In genomic region chr4:135436291-135436690, GRCm38 (mm10) we compare ENCODE assay signal across 9 mouse cellular contexts. TPM values are rescaled to one million over a fixed set of nuclear protein-coding genes. Genes with fewer than 3 reads are reported as not detected.
DNase-seq lines count a peak whose midpoint lies in the region; ATAC-seq and TF ChIP-seq lines count a peak whose summit lies in the region.
"Had no signal": no experiment of that assay in that cellular context is flagged by ENCODE, and none has a peak within 500 bp of the region (broad histone marks: within the 10 kb centered on the region; RNA-seq: fewer than 3 reads in every experiment).

No protein-coding gene starts in this region.

- intact Hi-C loops in left cerebral cortex, postnatal 4 days (cut with DNase I) = no loop called here

- TF ChIP-seq POLR2A in cerebellum, adult 2 months (IDR thresholded peaks at IDR 0.05; ENCODE audit: borderline replicate concordance, insufficient read depth, low read length) = no peak

- no peak overlapping the region for H3K27ac ChIP-seq in ES-E14 (ENCODE audit: insufficient read depth, low read depth, low read length, poor library complexity, severe bottlenecking)
- H3K27ac ChIP-seq in heart, embryonic 15.5 days = peak overlapping the region; percentile 21; the same call in 1 of the 2 replicates
- no peak overlapping the region for H3K27ac ChIP-seq in liver, embryonic 14.5 days
- H3K27ac ChIP-seq in cerebellum, adult 2 months (ENCODE audit: insufficient read depth, low read length) = no peak overlapping the region

- no peak for TF ChIP-seq EP300 in liver, embryonic 14.5 days (IDR thresholded peaks at IDR 0.05; ENCODE audit: low read depth)

- peak overlapping the region; percentile 10; the same call in 1 of the 2 replicates for H3K9ac ChIP-seq in ES-E14 (ENCODE audit: insufficient read depth, low read depth, low read length, poor library complexity, severe bottlenecking)
- H3K9ac ChIP-seq in heart, embryonic 15.5 days = no peak overlapping the region
- no peak overlapping the region for H3K9ac ChIP-seq in liver, embryonic 14.5 days (replicated peaks)

- peak; percentile 87 for DNase-seq in CD4-positive, CD25-positive, alpha-beta regulatory T cell, adult 2 months (ENCODE audit: low read depth, low spot score)
- DNase-seq in ES-E14 (ENCODE audit: low read depth, low spot score) = peak; percentile 37
- DNase-seq in liver, embryonic 14.5 days (ENCODE audit: low read depth in 3 of 3, low spot score in 3 of 3) = peak in 1 of 3 experiments; percentile 22
- DNase-seq in left cerebral cortex, postnatal 4 days = no peak
- DNase-seq in frontal cortex, adult 2 months (ENCODE audit: extremely low spot score in 1 of 2, low spot score in 1 of 2) = no peak
- DNase-seq in cerebellum, adult 2 months = no peak

- ATAC-seq in heart, embryonic 15.5 days (replicated peaks; ENCODE audit: insufficient number of reproducible peaks, insufficient read depth, low FRiP score, low read depth) = no peak
- no peak for ATAC-seq in liver, embryonic 14.5 days (ENCODE audit: insufficient read depth)
- no peak for ATAC-seq in monocyte, adult 5-6 weeks (replicated peaks; ENCODE audit: insufficient number of reproducible peaks, low FRiP score, low TSS enrichment, poor library complexity, severe bottlenecking)

- H3K27me3 ChIP-seq in heart, embryonic 15.5 days = no peaks in the 10 kb centered on the region
- no peaks in the 10 kb centered on the region for H3K27me3 ChIP-seq in liver, embryonic 14.5 days (ENCODE audit: control insufficient read depth, insufficient read depth, low read length)
- no peaks in the 10 kb centered on the region for H3K27me3 ChIP-seq in cerebellum, adult 2 months (ENCODE audit: control insufficient read depth, insufficient read depth, low read length)

- H3K4me3 ChIP-seq in ES-E14 (ENCODE audit: insufficient read depth in 1 of 2, low read depth in 1 of 2, low read length in 2 of 2, poor library complexity in 1 of 2, severe bottlenecking in 1 of 2) = peak overlapping the region; percentile 2 to 3; a peak in 1 of 4 replicates
- H3K4me3 ChIP-seq in heart, embryonic 15.5 days = no peak overlapping the region
- H3K4me3 ChIP-seq in liver, embryonic 14.5 days (ENCODE audit: insufficient read depth in 1 of 2, low read depth in 2 of 2, low read length in 2 of 2) = no peak overlapping the region
- H3K4me3 ChIP-seq in cerebellum, adult 2 months (replicated peaks; ENCODE audit: insufficient read depth, low read depth, low read length) = no peak overlapping the region

- no peaks in the 10 kb centered on the region for H3K36me3 ChIP-seq in ES-E14 (ENCODE audit: control insufficient read depth, insufficient read depth, low read length, poor library complexity, severe bottlenecking)
- H3K36me3 ChIP-seq in heart, embryonic 15.5 days = no peaks in the 10 kb centered on the region
- H3K36me3 ChIP-seq in liver, embryonic 14.5 days (replicated peaks; ENCODE audit: control insufficient read depth, insufficient read depth, low read depth) = no peaks in the 10 kb centered on the region

- in situ Hi-C loops in ES-E14 (cut with MboI; ENCODE audit: low sequenced_read_pairs in 2 of 2, unreplicated experiment in 2 of 2) = no loop called here

- H3K4me1 ChIP-seq in ES-E14 (ENCODE audit: control insufficient read depth in 2 of 2, insufficient read depth in 2 of 2, low read length in 2 of 2, poor library complexity in 1 of 2) = peaks cover 5 to 10% of the 10 kb centered on the region in 2 experiments
- peaks cover 15% of the 10 kb centered on the region for H3K4me1 ChIP-seq in heart, embryonic 15.5 days (replicated peaks)
- peaks cover 18 to 38% of the 10 kb centered on the region in 2 experiments for H3K4me1 ChIP-seq in liver, embryonic 14.5 days (replicated peaks; ENCODE audit: control insufficient read depth in 2 of 2, insufficient read depth in 2 of 2, low read length in 1 of 2)
- H3K4me1 ChIP-seq in cerebellum, adult 2 months (ENCODE audit: control insufficient read depth, insufficient read depth, low read length) = no peaks in the 10 kb centered on the region; the same call in 1 of the 2 replicates

- no peak for TF ChIP-seq CTCF in liver, embryonic 14.5 days (IDR thresholded peaks at IDR 0.05; ENCODE audit: low read depth)
- no peak for TF ChIP-seq CTCF in cerebellum, adult 2 months (IDR thresholded peaks at IDR 0.05; ENCODE audit: borderline replicate concordance, insufficient read depth, low read depth, low read length)

- H3K9me3 ChIP-seq in ES-E14 (ENCODE audit: control insufficient read depth, insufficient read depth, low read depth, low read length) = no peaks in the 10 kb centered on the region
- H3K9me3 ChIP-seq in heart, embryonic 15.5 days (replicated peaks) = no peaks in the 10 kb centered on the region
- H3K9me3 ChIP-seq in liver, embryonic 14.5 days (ENCODE audit: control insufficient read depth, low read length) = no peaks in the 10 kb centered on the region

- no peak overlapping the region for H3K4me2 ChIP-seq in heart, embryonic 15.5 days
- peak overlapping the region; percentile 14 for H3K4me2 ChIP-seq in liver, embryonic 14.5 days (ENCODE audit: low read depth)

- 46% methylated on average over 13 of the region's 13 CpGs for WGBS in heart, embryonic 15.5 days
- 23% methylated on average over 13 of the region's 13 CpGs for WGBS in liver, embryonic 14.5 days (ENCODE audit: insufficient replicate concordance)
- 68% methylated on average over 13 of the region's 13 CpGs for WGBS in cerebellum, adult 2 months

TF ChIP-seq in ES-E14, 5 proteins besides CTCF, POLR2A, EP300 and RAD21:
- no peak for TF ChIP-seq HCFC1 (IDR thresholded peaks at IDR 0.05; ENCODE audit: borderline replicate concordance, insufficient read depth, low read length)
- TF ChIP-seq ZC3H11A (IDR thresholded peaks at IDR 0.05; ENCODE audit: borderline replicate concordance, low read depth, low read length) = no peak
- no peak for TF ChIP-seq ZNF384 (IDR thresholded peaks at IDR 0.05; ENCODE audit: low read depth, low read length)
- TF ChIP-seq CHD2 (IDR thresholded peaks at IDR 0.05; ENCODE audit: low read depth, low read length) = no peak
- no peak for TF ChIP-seq MAFK (IDR thresholded peaks at IDR 0.05; ENCODE audit: insufficient read depth, low read depth, low read length)

RNA-seq across cellular contexts. Expression of gene Rcan3, which starts 2.6 kb away (rescaled TPM):
- 11.2 and 14.6 TPM in 2 replicates for total RNA-seq in ES-E14 (2012; rRNA removed)
- polyA plus RNA-seq in heart, embryonic 15.5 days (2015; fragmentation: Nextera tagmentation; extraction: Ambion mirVana) = 8.6 and 10.3 TPM in 2 replicates
- polyA plus RNA-seq in liver, embryonic 14.5 days (2012; rRNA removed) = 1.7 and 2.2 TPM in 2 replicates
- polyA plus RNA-seq in liver, embryonic 14.5 days (2014; fragmentation: Nextera tagmentation; extraction: Ambion mirVana) = 2.8 and 3.1 TPM in 2 replicates
- total RNA-seq in monocyte, adult 5-6 weeks (2017) = 0.75 to 4.6 TPM (median 3.8 TPM) in 3 replicates
- total RNA-seq in left cerebral cortex, postnatal 4 days (2021) = 10 to 100 TPM; 55.4 to 69.4 TPM
- 31.8 and 32.8 TPM in 2 replicates for polyA plus RNA-seq in frontal cortex, adult 2 months (2012; rRNA removed)
- polyA plus RNA-seq in cerebellum, adult 2 months (2012; rRNA removed) = 74.3 and 80.4 TPM in 2 replicates

RNA-seq across cellular contexts. Expression of gene Ncmap, which starts 38.3 kb away (rescaled TPM):
- 1.2 and 1.6 TPM in 2 replicates for total RNA-seq in ES-E14 (2012; rRNA removed)
- polyA plus RNA-seq in heart, embryonic 15.5 days (2015; fragmentation: Nextera tagmentation; extraction: Ambion mirVana) = 0.55 and 3.0 TPM in 2 replicates
- 0.04 and 0.08 TPM in 2 replicates for polyA plus RNA-seq in liver, embryonic 14.5 days (2012; rRNA removed)
- 0.06 TPM in 1 of 2 replicates, not detected in the other for polyA plus RNA-seq in liver, embryonic 14.5 days (2014; fragmentation: Nextera tagmentation; extraction: Ambion mirVana)
- total RNA-seq in monocyte, adult 5-6 weeks (2017) = not detected in 3 replicates
- total RNA-seq in left cerebral cortex, postnatal 4 days (2021) = under 1 TPM; 0.60 to 0.66 TPM
- polyA plus RNA-seq in frontal cortex, adult 2 months (2012; rRNA removed) = 1.3 and 1.9 TPM in 2 replicates
- 4.1 and 4.7 TPM in 2 replicates for polyA plus RNA-seq in cerebellum, adult 2 months (2012; rRNA removed)
- total RNA-seq: neutrophil, adult 5-6 weeks had no signal

RNA-seq across cellular contexts. Expression of gene Stpg1, which starts 58.3 kb away (rescaled TPM):
- 0.09 and 0.26 TPM in 2 replicates for total RNA-seq in ES-E14 (2012; rRNA removed)
- 0.34 and 0.43 TPM in 2 replicates for polyA plus RNA-seq in heart, embryonic 15.5 days (2015; fragmentation: Nextera tagmentation; extraction: Ambion mirVana)
- 0.01 and 0.02 TPM in 2 replicates for polyA plus RNA-seq in liver, embryonic 14.5 days (2012; rRNA removed)
- polyA plus RNA-seq in liver, embryonic 14.5 days (2014; fragmentation: Nextera tagmentation; extraction: Ambion mirVana) = 0.08 TPM in 1 of 2 replicates, not detected in the other
- not detected in 3 replicates for total RNA-seq in monocyte, adult 5-6 weeks (2017)
- total RNA-seq in left cerebral cortex, postnatal 4 days (2021) = under 1 TPM; 0.16 to 0.24 TPM
- 1.1 and 1.5 TPM in 2 replicates for polyA plus RNA-seq in frontal cortex, adult 2 months (2012; rRNA removed)
- 0.72 and 0.76 TPM in 2 replicates for polyA plus RNA-seq in cerebellum, adult 2 months (2012; rRNA removed)

RNA-seq across cellular contexts. Expression of gene Nipal3, which starts 58.5 kb away (rescaled TPM):
- 15.3 and 35.0 TPM in 2 replicates for total RNA-seq in ES-E14 (2012; rRNA removed)
- polyA plus RNA-seq in heart, embryonic 15.5 days (2015; fragmentation: Nextera tagmentation; extraction: Ambion mirVana) = 4.1 and 5.2 TPM in 2 replicates
- 2.9 and 3.2 TPM in 2 replicates for polyA plus RNA-seq in liver, embryonic 14.5 days (2012; rRNA removed)
- polyA plus RNA-seq in liver, embryonic 14.5 days (2014; fragmentation: Nextera tagmentation; extraction: Ambion mirVana) = 2.5 and 3.9 TPM in 2 replicates
- 16.7 to 50.4 TPM (median 25.1 TPM) in 3 replicates for total RNA-seq in monocyte, adult 5-6 weeks (2017)
- 10 to 100 TPM; 35.4 to 44.1 TPM for total RNA-seq in left cerebral cortex, postnatal 4 days (2021)
- 45.5 and 49.2 TPM in 2 replicates for polyA plus RNA-seq in frontal cortex, adult 2 months (2012; rRNA removed)
- 57.5 and 60.9 TPM in 2 replicates for polyA plus RNA-seq in cerebellum, adult 2 months (2012; rRNA removed)

Comparison
In these comparisons a context has a peak if more than half of its experiments do, and no peak if none do; other contexts are left out.
1. DNase-seq: peak in CD4-positive, CD25-positive, alpha-beta regulatory T cell, adult 2 months (single experiment) and ES-E14 (single experiment); none in left cerebral cortex, postnatal 4 days (single experiment), frontal cortex, adult 2 months (0 of 2) and cerebellum, adult 2 months (0 of 2).
2. H3K4me3 ChIP-seq: peak in ES-E14 (2 of 2); none in heart, embryonic 15.5 days (single experiment), liver, embryonic 14.5 days (0 of 2) and cerebellum, adult 2 months (single experiment).